8 mouse cellular contexts compared by ENCODE assay signal in genomic region chr3:118562311-118562671, GRCm38 (mm10). TPM values are rescaled to one million over a fixed set of nuclear protein-coding genes. Genes with fewer than 3 reads are reported as not detected.
DNase-seq lines count a peak whose midpoint lies in the region; ATAC-seq and TF ChIP-seq lines count a peak whose summit lies in the region.

No protein-coding gene starts in this region.

- H3K36me3 ChIP-seq in erythroblast, embryonic 14.5 days (ENCODE audit: control insufficient read depth) = no peaks in the 10 kb centered on the region
- H3K36me3 ChIP-seq in ES-Bruce4 (ENCODE audit: control insufficient read depth, insufficient read depth, low read length, poor library complexity, severe bottlenecking) = no peaks in the 10 kb centered on the region
- H3K36me3 ChIP-seq in forebrain, postnatal 0 days (ENCODE audit: insufficient read depth) = no peaks in the 10 kb centered on the region
- H3K36me3 ChIP-seq in limb, embryonic 15.5 days = no peaks in the 10 kb centered on the region

- ATAC-seq in erythroblast, adult 5-6 weeks (replicated peaks; ENCODE audit: low FRiP score, poor library complexity, severe bottlenecking) = no peak
- ATAC-seq in forebrain, postnatal 0 days = no peak; the same call in 1 of the 2 replicates
- peak; percentile 68; the same call in 1 of the 2 replicates for ATAC-seq in limb, embryonic 15.5 days (ENCODE audit: insufficient number of reproducible peaks, low FRiP score, low TSS enrichment, low read depth)

- H3K9ac ChIP-seq in ES-Bruce4 (ENCODE audit: low read depth, poor library complexity, severe bottlenecking) = peak overlapping the region; percentile 73
- peak overlapping the region; percentile 64 for H3K9ac ChIP-seq in forebrain, postnatal 0 days
- H3K9ac ChIP-seq in limb, embryonic 15.5 days = peak overlapping the region; percentile 37

- TF ChIP-seq CTCF in ES-Bruce4 (IDR thresholded peaks at IDR 0.05; ENCODE audit: low read depth, low read length) = no peak
- no peak for TF ChIP-seq CTCF in forebrain, postnatal 0 days (IDR thresholded peaks at IDR 0.05; ENCODE audit: low read depth)
- no peak for TF ChIP-seq CTCF in olfactory bulb, adult 2 months (IDR thresholded peaks at IDR 0.05; ENCODE audit: insufficient read depth, low read depth, low read length)

- TF ChIP-seq POLR2A in ES-Bruce4 (IDR thresholded peaks at IDR 0.05; ENCODE audit: insufficient read depth, low read length) = no peak
- no peak for TF ChIP-seq POLR2A in olfactory bulb, adult 2 months (IDR thresholded peaks at IDR 0.05; ENCODE audit: insufficient read depth, low read depth, low read length)

- WGBS in forebrain, postnatal 0 days = 3% methylated on average over 18 of the region's 18 CpGs
- WGBS in limb, embryonic 15.5 days = under 1% methylated on average over 18 of the region's 18 CpGs
- 1% methylated on average over 18 of the region's 18 CpGs for WGBS in olfactory bulb, adult 2 months

- H3K4me3 ChIP-seq in erythroblast, embryonic 14.5 days (replicated peaks) = peak overlapping the region; percentile 51
- peak overlapping the region; percentile 65 for H3K4me3 ChIP-seq in ES-Bruce4 (ENCODE audit: low read depth, low read length)
- H3K4me3 ChIP-seq in forebrain, postnatal 0 days (ENCODE audit: low read depth, low read length) = peak overlapping the region; percentile 60
- peak overlapping the region; percentile 67 for H3K4me3 ChIP-seq in limb, embryonic 15.5 days
- H3K4me3 ChIP-seq in olfactory bulb, adult 2 months (ENCODE audit: insufficient read depth, low read depth, low read length) = peak overlapping the region; percentile 53

- peak overlapping the region; percentile 92 for H3K4me2 ChIP-seq in forebrain, postnatal 0 days (ENCODE audit: low read depth)
- H3K4me2 ChIP-seq in limb, embryonic 15.5 days = peak overlapping the region; percentile 89

- no peaks in the 10 kb centered on the region for H3K9me3 ChIP-seq in erythroblast, embryonic 14.5 days (ENCODE audit: control insufficient read depth, low read length)
- H3K9me3 ChIP-seq in ES-Bruce4 (replicated peaks; ENCODE audit: control insufficient read depth, insufficient read depth, low read length, poor library complexity, severe bottlenecking) = no peaks in the 10 kb centered on the region
- H3K9me3 ChIP-seq in forebrain, postnatal 0 days (ENCODE audit: low read length) = no peaks in the 10 kb centered on the region
- no peaks in the 10 kb centered on the region for H3K9me3 ChIP-seq in limb, embryonic 15.5 days

- H3K4me1 ChIP-seq in erythroblast, embryonic 14.5 days (ENCODE audit: control insufficient read depth) = no peaks in the 10 kb centered on the region
- H3K4me1 ChIP-seq in ES-Bruce4 (ENCODE audit: control insufficient read depth, insufficient read depth, low read length) = no peaks in the 10 kb centered on the region
- no peaks in the 10 kb centered on the region for H3K4me1 ChIP-seq in forebrain, postnatal 0 days (ENCODE audit: insufficient read depth)
- no peaks in the 10 kb centered on the region; the same call in 1 of the 2 replicates for H3K4me1 ChIP-seq in limb, embryonic 15.5 days
- H3K4me1 ChIP-seq in olfactory bulb, adult 2 months (ENCODE audit: control insufficient read depth, insufficient read depth, low read length) = peaks cover 8% of the 10 kb centered on the region; the same call in 1 of the 2 replicates

- DNase-seq in forebrain, postnatal 0 days = peak; percentile 35
- no peak for DNase-seq in gastrocnemius, postnatal 4 days (ENCODE audit: low spot score in 2 of 2)
- no peak for DNase-seq in right cerebral cortex, adult 2 months (ENCODE audit: low spot score in 2 of 2)

- peaks cover 3% of the 10 kb centered on the region for H3K27me3 ChIP-seq in erythroblast, embryonic 14.5 days (ENCODE audit: control insufficient read depth)
- H3K27me3 ChIP-seq in ES-Bruce4 (ENCODE audit: control insufficient read depth, insufficient read depth, low read length, poor library complexity, severe bottlenecking) = no peaks in the 10 kb centered on the region
- H3K27me3 ChIP-seq in forebrain, postnatal 0 days (ENCODE audit: insufficient read depth, low read length) = no peaks in the 10 kb centered on the region
- H3K27me3 ChIP-seq in limb, embryonic 15.5 days = no peaks in the 10 kb centered on the region

- H3K27ac ChIP-seq in ES-Bruce4 (ENCODE audit: insufficient read depth, low read length) = no peak overlapping the region
- H3K27ac ChIP-seq in forebrain, postnatal 0 days (ENCODE audit: low read depth, low read length) = 0 out of 2 replicates have a peak overlapping the region, but pooled peaks have one; percentile 21
- peak overlapping the region; percentile 30; the same call in 1 of the 2 replicates for H3K27ac ChIP-seq in limb, embryonic 15.5 days
- no peak overlapping the region for H3K27ac ChIP-seq in olfactory bulb, adult 2 months (ENCODE audit: insufficient read depth, low read depth, low read length)

- no peak for TF ChIP-seq EP300 in ES-Bruce4 (IDR thresholded peaks at IDR 0.05; ENCODE audit: insufficient read depth, low read depth, low read length)

RNA-seq across cellular contexts. Expression of gene Dpyd, which starts 0.4 kb away (rescaled TPM):
- polyA plus RNA-seq in erythroblast, embryonic 14.5 days (2012) = not detected in 2 replicates
- 1.2 TPM in 1 of 2 replicates, not detected in the other for total RNA-seq in erythroblast, adult 5-6 weeks (2015; ENCODE audit: low replicate concordance)
- not detected in 2 replicates for total RNA-seq in erythroblast, adult 5-6 weeks (2017; ENCODE audit: low replicate concordance)
- polyA plus RNA-seq in ES-Bruce4 (2011; ENCODE audit: insufficient read depth, insufficient read length, low read depth, missing spikeins) = 0.57 and 1.1 TPM in 2 replicates
- 5.1 and 7.5 TPM in 2 replicates for total RNA-seq in forebrain, postnatal 0 days (2014; rRNA removed)
- 3.1 and 5.8 TPM in 2 replicates for polyA plus RNA-seq in forebrain, postnatal 0 days (2015; fragmentation: Nextera tagmentation; extraction: Ambion mirVana)
- polyA plus RNA-seq in limb, embryonic 15.5 days (2015; fragmentation: Nextera tagmentation; extraction: Ambion mirVana) = 5.7 and 5.9 TPM in 2 replicates
- polyA plus RNA-seq in olfactory bulb, adult 2 months (2012; ENCODE audit: insufficient read depth, insufficient read length, low replicate concordance, missing spikeins) = not detected in 2 replicates
- total RNA-seq in gastrocnemius, postnatal 4 days (2021) = 1 to 10 TPM; 6.6 to 7.0 TPM

Comparison
In these comparisons a context has a peak if more than half of its experiments do, and no peak if none do; other contexts are left out.
1. H3K27ac ChIP-seq: peak in forebrain, postnatal 0 days (single experiment) and limb, embryonic 15.5 days (single experiment); none in ES-Bruce4 (single experiment) and olfactory bulb, adult 2 months (single experiment).
2. Peak in every context shown above with its lines, with median percentiles within 50 percentile points of each other: H3K4me3 ChIP-seq and H3K9ac ChIP-seq.